Mouse (Mus musculus) testis, adult 10 weeks (tissue): ENCODE data around the gene Ssc4d. TPM values are rescaled to one million over a fixed set of nuclear protein-coding genes. Genes with fewer than 3 reads are reported as not detected.

Source experiments
- polyA plus RNA-seq: library from polyadenylated mRNA; stranded (reverse); fragments of 350-450 nt; fragmentation: Illumina TruSeq; extraction: RNeasy Lipid Tissue Mini Kit (QIAGEN cat#74804); gene quantifications from one replicate; pipeline ENCODE4 v1.2.3, GENCODE M21; 2014; ENCODE audit warnings: low read depth, low replicate concordance

Gene Ssc4d
- polyA plus RNA-seq: 0.18 TPM

GRCm38 (mm10) chr5:135974365-135974764 lies at the start of gene Ssc4d:
Ssc4d (minus strand) TSS chr5:135974531.

GRCm38 (mm10) chr5:135994725-135995687 lies 20.7 kb upstream of the Ssc4d start, which contains the start of gene Dtx2:
Dtx2 (plus strand) TSS chr5:135994800.

DNA sequence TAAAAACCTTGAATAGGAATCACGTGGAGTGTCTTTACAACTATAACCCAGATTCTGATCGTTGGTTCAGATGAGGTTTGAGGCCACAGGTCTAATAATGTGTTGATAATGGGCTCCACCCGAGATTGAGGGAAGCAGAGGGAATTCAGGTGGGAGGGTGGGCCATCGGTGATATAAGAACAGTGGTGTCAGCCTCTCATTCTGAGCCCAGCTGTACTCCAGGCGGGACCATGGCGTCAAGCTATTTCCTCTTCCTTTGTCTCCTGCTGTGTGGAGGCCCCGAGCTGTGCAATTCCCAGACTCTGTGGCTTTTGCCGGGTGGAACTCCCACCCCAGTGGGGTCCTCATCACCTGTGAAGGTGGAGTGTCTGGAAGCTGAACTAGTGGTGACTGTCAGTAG lies 5.6 kb upstream of the Ssc4d start, which contains the start of gene Zp3:
Gene Zp3 (plus strand): TSS at position 196 of the 400 bp plus-strand sequence.

DNA sequence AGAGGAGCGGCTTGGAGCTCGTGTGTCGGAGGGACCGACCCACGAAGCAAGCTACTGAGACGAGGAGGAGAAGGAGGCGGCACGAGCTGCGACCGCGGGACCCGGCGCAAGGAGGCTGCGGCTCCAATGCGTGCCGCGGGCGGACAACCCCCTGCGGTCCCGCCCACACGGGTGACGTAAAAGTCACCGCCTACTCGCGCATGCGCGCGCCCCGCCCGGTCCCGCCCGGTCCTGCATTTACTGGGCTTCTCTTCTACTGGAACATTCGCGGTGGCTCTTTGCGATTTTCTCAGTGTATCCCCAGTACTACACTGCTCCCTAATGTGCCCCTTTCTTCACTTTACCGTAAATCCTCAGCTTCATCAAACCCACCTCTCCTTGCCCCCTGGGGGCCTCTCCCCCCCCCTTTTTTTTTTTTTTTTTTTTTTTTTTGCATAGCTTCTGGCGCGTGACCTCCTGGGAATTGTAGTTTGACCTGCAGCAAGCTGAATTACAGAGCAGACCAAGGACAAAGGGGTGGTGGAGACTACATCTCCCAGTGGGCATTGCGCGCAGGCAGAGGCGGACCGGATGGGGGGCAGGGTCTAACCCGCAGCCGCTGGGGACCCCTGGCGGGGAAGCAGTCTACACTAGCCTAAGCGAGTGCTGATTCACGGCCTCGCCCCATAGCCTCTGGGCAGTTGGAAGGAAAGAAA lies 39.7 kb downstream of the Ssc4d start, which contains the start of gene Ywhag:
Gene Ywhag (minus strand): TSS at position 136 of the 695 bp plus-strand sequence.

Other genes starting within 250 kb of the Ssc4d start
- gene Tmem120a, start 230.1 kb downstream of the Ssc4d start, polyA plus RNA-seq: 22.3 TPM
- 84.2 TPM for gene Styxl1, start 196.1 kb downstream of the Ssc4d start, polyA plus RNA-seq
- 7.6 TPM for gene Mdh2, start 196.1 kb downstream of the Ssc4d start, polyA plus RNA-seq
- gene Srrm3, start 167.6 kb downstream of the Ssc4d start, polyA plus RNA-seq: 0.04 TPM
- gene Hspb1, start 86.6 kb downstream of the Ssc4d start, polyA plus RNA-seq: 0.99 TPM
- 16.5 TPM for gene Ywhag, start 39.9 kb downstream of the Ssc4d start, polyA plus RNA-seq
- gene Zp3, start 5.6 kb upstream of the Ssc4d start, polyA plus RNA-seq: not detected
- gene Dtx2, start 20.3 kb upstream of the Ssc4d start, polyA plus RNA-seq: 1.4 TPM
- 0.28 TPM for gene Upk3b, start 64.0 kb upstream of the Ssc4d start, polyA plus RNA-seq
- 1.8 TPM for gene Upk3bl, start 80.0 kb upstream of the Ssc4d start, polyA plus RNA-seq
- not detected for gene Rasa4, start 109.4 kb upstream of the Ssc4d start, polyA plus RNA-seq
- gene Polr2j, start 142.1 kb upstream of the Ssc4d start, polyA plus RNA-seq: 4.8 TPM
- 5.0 TPM for gene Lrwd1, start 161.5 kb upstream of the Ssc4d start, polyA plus RNA-seq
- 2.9 TPM for gene Alkbh4, start 161.6 kb upstream of the Ssc4d start, polyA plus RNA-seq
- 1.3 TPM for gene Orai2, start 196.2 kb upstream of the Ssc4d start, polyA plus RNA-seq
- gene Prkrip1, start 224.4 kb upstream of the Ssc4d start, polyA plus RNA-seq: 73.8 TPM